Mouse (Mus musculus) liver, postnatal 0 days (tissue): Measurements from ENCODE around the gene Ttc39a. TPM values are rescaled to one million over a fixed set of nuclear protein-coding genes. Genes with fewer than 3 reads are reported as not detected.
A peak's percentile ranks its signal among the peaks of the same experiment; 100 is the strongest.

Source experiments
- ATAC-seq: fragments of 200-750 bp; cut with Nextera tagmentation; 2 replicates; pipeline ENCODE4 v1.8.0; 2017; ENCODE audit warnings: mild to moderate bottlenecking, moderate library complexity
- DNase-seq: peaks from one replicate; pipeline ENCODE4 v3.0.0-alpha.2; 2016
- H3K27ac ChIP-seq: fragments of 300-500 bp; sonication (generic); 2 replicates; pipeline ENCODE4 v1.5.1; 2014; ENCODE audit warnings: antibody characterized with exemption, moderate library complexity, mild to moderate bottlenecking, low read depth
- H3K27me3 ChIP-seq: fragments of 300-500 bp; sonication (generic); 2 replicates; pipeline ENCODE4 v1.6.1; 2014; ENCODE audit warnings: low read length, control low read depth, mixed read lengths; ENCODE audit not compliant: insufficient read depth
- H3K36me3 ChIP-seq: fragments of 300-500 bp; sonication (generic); replicated peaks from 2 replicates; pipeline ENCODE4 v1.6.1; 2014; ENCODE audit warnings: mild to moderate bottlenecking, control low read depth, low read length, moderate library complexity, mixed read lengths; ENCODE audit not compliant: insufficient read depth
- H3K4me1 ChIP-seq: fragments of 300-500 bp; sonication (generic); 2 replicates; pipeline ENCODE4 v1.6.1; 2014; ENCODE audit warnings: antibody characterized with exemption, mild to moderate bottlenecking, control low read depth; ENCODE audit not compliant: insufficient read depth
- H3K4me2 ChIP-seq: fragments of 300-500 bp; sonication (generic); 2 replicates; pipeline ENCODE4 v1.6.1; 2014; ENCODE audit warnings: low read depth, mild to moderate bottlenecking, low read length, moderate library complexity, mixed read lengths
- H3K4me3 ChIP-seq: fragments of 300-500 bp; sonication (generic); 2 replicates; pipeline ENCODE4 v1.5.1; 2014; ENCODE audit warnings: low read depth, low read length
- H3K9ac ChIP-seq: fragments of 300-500 bp; sonication (generic); replicated peaks from 2 replicates; pipeline ENCODE4 v1.6.1; 2014; ENCODE audit warnings: mild to moderate bottlenecking, moderate library complexity
- H3K9me3 ChIP-seq: fragments of 300-500 bp; sonication (generic); 2 replicates; pipeline ENCODE4 v1.6.1; 2016; ENCODE audit warnings: mild to moderate bottlenecking, control low read depth, low read length, mixed read lengths
- CTCF ChIP-seq: sonication (generic); IDR thresholded peaks from 2 replicates; pipeline ENCODE4 v1.5.1; 2016; ENCODE audit warnings: antibody characterized with exemption, low read depth
- EP300 ChIP-seq: IDR thresholded peaks from 2 replicates; pipeline ENCODE4 v1.6.1; 2016; ENCODE audit warnings: antibody characterized with exemption, low read depth, mild to moderate bottlenecking
- WGBS: fragments of 180-500 bp; shearing (Covaris S2); extraction: QIAGEN DNeasy Blood & Tissue Kit; methylation state at CpG from one replicate; pipeline ENCODE4 v1.1.7; 2014; ENCODE audit not compliant: insufficient replicate concordance; 5-methylcytosine and 5-hydroxymethylcytosine counted together
- polyA plus RNA-seq: library from polyadenylated mRNA; unstranded; fragments of >200 nt; fragmentation: Nextera tagmentation; extraction: Ambion mirVana; gene quantifications from 2 replicates; pipeline ENCODE4 v1.2.1, GENCODE M21; 2015

The Ttc39a gene
- polyA plus RNA-seq, 1 experiment from 2014 or later = 5.0 TPM

GRCm38 (mm10) chr4:109460421-109461179 is 54.2 kb downstream of the Ttc39a start:
- Histone ChIP-seq H3K27me3 (no peaks in the 10 kb centered on the region), H3K36me3 (peaks cover 5% of the 10 kb centered on the region), H3K4me3 (no peak overlapping the region), H3K27ac (no peak overlapping the region), H3K9me3 (no peaks in the 10 kb centered on the region), H3K4me1 (0 out of 2 replicates have a peak, but pooled peaks cover 6% of the 10 kb centered on the region), H3K9ac (no peak overlapping the region), H3K4me2 (no peak overlapping the region)
- DNase-seq (no peak), ATAC-seq (no peak)
- no peak for TF ChIP-seq CTCF
- no peak for TF ChIP-seq EP300
- 77% methylated on average over 3 of the region's 3 CpGs for WGBS

DNA sequence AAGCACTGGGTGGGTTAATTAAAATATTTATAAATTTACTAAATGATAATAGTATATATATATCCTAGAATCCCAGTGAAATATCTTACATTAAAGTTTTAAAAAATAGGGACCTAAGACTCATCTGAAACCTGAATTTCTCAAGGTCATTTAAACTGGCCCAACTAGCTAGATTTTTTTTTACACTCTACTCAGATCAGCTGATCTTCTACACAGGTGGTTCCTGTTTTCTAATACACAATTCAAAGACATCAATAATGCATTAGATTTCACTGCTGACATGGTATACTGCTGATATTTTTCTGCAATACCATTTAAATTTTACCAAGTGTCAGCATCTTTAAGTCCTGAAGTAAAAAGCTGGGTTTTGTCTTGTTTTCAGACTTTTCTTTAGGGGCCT is 57.5 kb downstream of the Ttc39a start:
- Histone ChIP-seq H3K9me3 (no peaks in the 10 kb centered on the region), H3K4me3 (no peak overlapping the region), H3K27ac (no peak overlapping the region), H3K27me3 (no peaks in the 10 kb centered on the region), H3K4me2 (no peak overlapping the region), H3K9ac (no peak overlapping the region), H3K36me3 (no peaks in the 10 kb centered on the region), H3K4me1 (peaks cover 17% of the 10 kb centered on the region; the same call in 1 of the 2 replicates)
- ATAC-seq (no peak), DNase-seq (no peak)
- TF ChIP-seq EP300 (no peak), CTCF (no peak)

- ATAC-seq (peak; percentile 41), DNase-seq (no peak)
- TF ChIP-seq EP300 (peak; percentile 5; the same call in 1 of the 2 replicates), CTCF (no peak)
- Histone ChIP-seq H3K4me3 (no peak overlapping the region), H3K36me3 (peaks cover 4% of the 10 kb centered on the region), H3K27me3 (no peaks in the 10 kb centered on the region), H3K4me1 (peaks cover 24% of the 10 kb centered on the region), H3K4me2 (peak overlapping the region; percentile 11; the same call in 1 of the 2 replicates), H3K27ac (no peak overlapping the region), H3K9me3 (no peaks in the 10 kb centered on the region), H3K9ac (no peak overlapping the region)
Measured at GRCm38 (mm10) chr4:109467687-109468086, 61.3 kb downstream of the Ttc39a start.

DNA sequence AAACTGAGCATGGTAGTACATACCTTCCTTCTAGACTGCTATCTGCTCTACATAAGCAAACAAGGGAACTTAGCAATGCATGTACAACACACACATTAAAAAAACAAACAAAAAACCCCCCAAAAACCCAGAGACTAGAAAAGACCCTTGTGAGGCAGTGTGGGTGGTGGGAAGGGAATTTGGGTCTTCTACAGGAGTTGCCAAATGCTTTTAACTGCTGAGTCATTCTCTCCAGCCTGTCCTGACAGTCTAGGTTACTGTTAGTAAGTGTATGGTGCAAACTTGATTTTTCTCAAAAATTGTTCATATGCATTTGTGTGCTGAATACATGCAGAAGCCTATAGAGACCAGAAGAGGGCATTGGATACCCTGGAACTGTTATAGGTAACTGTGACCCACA is 65.2 kb downstream of the Ttc39a start:
- DNase-seq (no peak), ATAC-seq (no peak)
- peaks cover 22% of the 10 kb centered on the region for H3K4me1 ChIP-seq
- H3K27ac ChIP-seq = no peak overlapping the region
- no peak overlapping the region for H3K4me2 ChIP-seq
- TF ChIP-seq EP300 (no peak), CTCF (no peak)
- no peaks in the 10 kb centered on the region for H3K27me3 ChIP-seq
- no peak overlapping the region for H3K4me3 ChIP-seq
- no peaks in the 10 kb centered on the region for H3K9me3 ChIP-seq
- H3K36me3 ChIP-seq = peaks cover 4% of the 10 kb centered on the region
- no peak overlapping the region for H3K9ac ChIP-seq

GRCm38 (mm10) chr4:109472566-109472965 is 66.1 kb downstream of the Ttc39a start:
- H3K4me1 ChIP-seq = peaks cover 20% of the 10 kb centered on the region
- H3K27ac ChIP-seq = no peak overlapping the region
- no peaks in the 10 kb centered on the region for H3K9me3 ChIP-seq
- TF ChIP-seq CTCF = no peak
- no peak for TF ChIP-seq EP300
- 80% methylated on average over 3 of the region's 3 CpGs for WGBS
- H3K4me2 ChIP-seq = no peak overlapping the region
- peaks cover 4% of the 10 kb centered on the region for H3K36me3 ChIP-seq
- no peak overlapping the region for H3K9ac ChIP-seq
- ATAC-seq (no peak), DNase-seq (no peak)
- no peak overlapping the region for H3K4me3 ChIP-seq
- no peaks in the 10 kb centered on the region for H3K27me3 ChIP-seq

GRCm38 (mm10) chr4:109475078-109475477 is 68.7 kb downstream of the Ttc39a start:
- no peaks in the 10 kb centered on the region for H3K27me3 ChIP-seq
- H3K36me3 ChIP-seq = peaks cover 4% of the 10 kb centered on the region
- H3K9ac ChIP-seq = peak overlapping the region; percentile 89
- H3K4me3 ChIP-seq = peak overlapping the region; percentile 70
- no peaks in the 10 kb centered on the region for H3K9me3 ChIP-seq
- peak; percentile 19; the same call in 1 of the 2 replicates for TF ChIP-seq EP300
- TF ChIP-seq CTCF = no peak
- 45% methylated on average over 2 of the region's 2 CpGs for WGBS
- no peak for ATAC-seq
- peak overlapping the region; percentile 88 for H3K4me2 ChIP-seq
- H3K27ac ChIP-seq = peak overlapping the region; percentile 97
- peaks cover 14% of the 10 kb centered on the region for H3K4me1 ChIP-seq
- DNase-seq = no peak
